ENCODE assay signal across 12 mouse cellular contexts in genomic region chr3:30245950-30246349, GRCm38 (mm10).
DNase-seq lines count a peak whose midpoint lies in the region; ATAC-seq lines count a peak whose summit lies in the region.
"Had no signal": no experiment of that assay in that cellular context is flagged by ENCODE, and none has a peak within 500 bp of the region (broad histone marks: within the 10 kb centered on the region; RNA-seq: fewer than 3 reads in every experiment).

No protein-coding gene starts in this region.

- DNase-seq in hindbrain, embryonic 14.5 days (ENCODE audit: low spot score) = no peak
- no peak for DNase-seq in hindbrain, embryonic 11.5 days (ENCODE audit: low spot score)
- DNase-seq in heart, embryonic 10.5 days (ENCODE audit: low spot score) = no peak
- peak; percentile 18 for DNase-seq in limb, embryonic 10.5 days (ENCODE audit: low spot score)
- no peak for DNase-seq in spleen, adult 18-20 months
- DNase-seq in gastrocnemius, postnatal 10 days = no peak
- no peak for DNase-seq in hindbrain, embryonic 10.5 days (ENCODE audit: low spot score)
- DNase-seq: right cerebral cortex, adult 18-20 months had no signal

- ATAC-seq in hindbrain, embryonic 14.5 days (ENCODE audit: low FRiP score) = 0 out of 2 replicates have a peak, but pooled peaks have one; percentile 21
- no peak for ATAC-seq in hindbrain, embryonic 11.5 days (ENCODE audit: low FRiP score)
- ATAC-seq in megakaryocyte-erythroid progenitor cell, adult 5-6 weeks (replicated peaks; ENCODE audit: low FRiP score, low TSS enrichment, poor library complexity, severe bottlenecking) = peak; percentile 77

- no peak overlapping the region for H3K4me2 ChIP-seq in hindbrain, embryonic 14.5 days (replicated peaks)
- no peak overlapping the region for H3K4me2 ChIP-seq in hindbrain, embryonic 11.5 days (replicated peaks; ENCODE audit: low read depth, low read length)
- H3K4me2 ChIP-seq: limb, embryonic 15.5 days; neural tube, embryonic 12.5 days had no signal

- no peaks in the 10 kb centered on the region for H3K36me3 ChIP-seq in hindbrain, embryonic 14.5 days (replicated peaks; ENCODE audit: control insufficient read depth, insufficient read depth)
- H3K36me3 ChIP-seq in hindbrain, embryonic 11.5 days (ENCODE audit: control insufficient read depth, insufficient read depth, low read length) = no peaks in the 10 kb centered on the region
- H3K36me3 ChIP-seq in heart, embryonic 10.5 days = no peaks in the 10 kb centered on the region
- 0 out of 2 replicates have a peak, but pooled peaks cover 2% of the 10 kb centered on the region for H3K36me3 ChIP-seq in limb, embryonic 10.5 days
- no peaks in the 10 kb centered on the region for H3K36me3 ChIP-seq in hindbrain, embryonic 10.5 days
- H3K36me3 ChIP-seq: limb, embryonic 15.5 days; neural tube, embryonic 12.5 days had no signal

- no peaks in the 10 kb centered on the region for H3K27me3 ChIP-seq in hindbrain, embryonic 14.5 days (ENCODE audit: control insufficient read depth, insufficient read depth, low read length)
- H3K27me3 ChIP-seq in hindbrain, embryonic 11.5 days (ENCODE audit: control insufficient read depth, insufficient read depth, low read length) = no peaks in the 10 kb centered on the region
- no peaks in the 10 kb centered on the region for H3K27me3 ChIP-seq in heart, embryonic 10.5 days (ENCODE audit: insufficient read depth, poor library complexity, severe bottlenecking)
- no peaks in the 10 kb centered on the region for H3K27me3 ChIP-seq in limb, embryonic 10.5 days (ENCODE audit: low read depth, poor library complexity, severe bottlenecking)
- H3K27me3 ChIP-seq in hindbrain, embryonic 10.5 days (ENCODE audit: insufficient read depth, poor library complexity, severe bottlenecking) = no peaks in the 10 kb centered on the region
- H3K27me3 ChIP-seq: limb, embryonic 15.5 days; neural tube, embryonic 12.5 days had no signal

- 85% methylated on average over 5 of the region's 5 CpGs for WGBS in hindbrain, embryonic 14.5 days
- WGBS in hindbrain, embryonic 11.5 days = 89% methylated on average over 5 of the region's 5 CpGs
- 32% methylated on average over 5 of the region's 5 CpGs for WGBS in heart, embryonic 10.5 days
- whole genome bisulfite sequencing in limb, embryonic 10.5 days = 71% methylated on average over 5 of the region's 5 CpGs
- 91% methylated on average over 5 of the region's 5 CpGs for WGBS in hindbrain, embryonic 10.5 days

- no peaks in the 10 kb centered on the region for H3K9me3 ChIP-seq in hindbrain, embryonic 14.5 days (ENCODE audit: control insufficient read depth, low read length)
- H3K9me3 ChIP-seq in hindbrain, embryonic 11.5 days (ENCODE audit: control insufficient read depth, low read length) = no peaks in the 10 kb centered on the region
- H3K9me3 ChIP-seq in heart, embryonic 10.5 days = no peaks in the 10 kb centered on the region
- no peaks in the 10 kb centered on the region for H3K9me3 ChIP-seq in limb, embryonic 10.5 days (replicated peaks)
- no peaks in the 10 kb centered on the region for H3K9me3 ChIP-seq in hindbrain, embryonic 10.5 days
- H3K9me3 ChIP-seq: limb, embryonic 15.5 days; neural tube, embryonic 12.5 days had no signal

- no peak overlapping the region for H3K4me3 ChIP-seq in hindbrain, embryonic 14.5 days (replicated peaks; ENCODE audit: low read length)
- no peak overlapping the region for H3K4me3 ChIP-seq in hindbrain, embryonic 11.5 days (ENCODE audit: low read depth, low read length)
- H3K4me3 ChIP-seq in heart, embryonic 10.5 days = no peak overlapping the region
- H3K4me3 ChIP-seq in limb, embryonic 10.5 days = no peak overlapping the region
- no peak overlapping the region for H3K4me3 ChIP-seq in hindbrain, embryonic 10.5 days
- H3K4me3 ChIP-seq: erythroblast, embryonic 14.5 days; limb, embryonic 15.5 days; neural tube, embryonic 12.5 days had no signal

- H3K4me1 ChIP-seq in hindbrain, embryonic 14.5 days (replicated peaks; ENCODE audit: control insufficient read depth, insufficient read depth, low read length) = no peaks in the 10 kb centered on the region
- no peaks in the 10 kb centered on the region for H3K4me1 ChIP-seq in hindbrain, embryonic 11.5 days (replicated peaks; ENCODE audit: control insufficient read depth, insufficient read depth, low read length)
- H3K4me1 ChIP-seq in heart, embryonic 10.5 days = peaks cover 22% of the 10 kb centered on the region
- H3K4me1 ChIP-seq in limb, embryonic 10.5 days = peaks cover 71% of the 10 kb centered on the region
- H3K4me1 ChIP-seq in hindbrain, embryonic 10.5 days (replicated peaks) = peaks cover 10% of the 10 kb centered on the region
- H3K4me1 ChIP-seq: neural tube, embryonic 12.5 days had no signal

- no peak overlapping the region for H3K9ac ChIP-seq in hindbrain, embryonic 14.5 days
- no peak overlapping the region for H3K9ac ChIP-seq in hindbrain, embryonic 11.5 days (ENCODE audit: low read depth, low read length)
- H3K9ac ChIP-seq: limb, embryonic 15.5 days; neural tube, embryonic 12.5 days had no signal

- H3K27ac ChIP-seq in hindbrain, embryonic 14.5 days = no peak overlapping the region
- no peak overlapping the region for H3K27ac ChIP-seq in hindbrain, embryonic 11.5 days (ENCODE audit: low read depth, low read length)
- peak overlapping the region; percentile 69; the same call in 1 of the 2 replicates for H3K27ac ChIP-seq in heart, embryonic 10.5 days
- H3K27ac ChIP-seq in limb, embryonic 10.5 days = peak overlapping the region; percentile 82
- no peak overlapping the region for H3K27ac ChIP-seq in hindbrain, embryonic 10.5 days
- H3K27ac ChIP-seq: limb, embryonic 15.5 days; neural tube, embryonic 12.5 days had no signal

Comparison
In these comparisons a context has a peak if more than half of its experiments do, and no peak if none do; other contexts are left out.
1. H3K27ac ChIP-seq: peak in heart, embryonic 10.5 days (single experiment) and limb, embryonic 10.5 days (single experiment); none in hindbrain, embryonic 14.5 days (single experiment), hindbrain, embryonic 11.5 days (single experiment) and hindbrain, embryonic 10.5 days (single experiment).